Mouse (Mus musculus): ENCODE data around the gene Eme1. TPM values are rescaled to one million over a fixed set of nuclear protein-coding genes. Genes with fewer than 3 reads are reported as not detected.

Eme1 gene
- polyA plus RNA-seq, 1 experiment = 0.17 TPM

DNA sequence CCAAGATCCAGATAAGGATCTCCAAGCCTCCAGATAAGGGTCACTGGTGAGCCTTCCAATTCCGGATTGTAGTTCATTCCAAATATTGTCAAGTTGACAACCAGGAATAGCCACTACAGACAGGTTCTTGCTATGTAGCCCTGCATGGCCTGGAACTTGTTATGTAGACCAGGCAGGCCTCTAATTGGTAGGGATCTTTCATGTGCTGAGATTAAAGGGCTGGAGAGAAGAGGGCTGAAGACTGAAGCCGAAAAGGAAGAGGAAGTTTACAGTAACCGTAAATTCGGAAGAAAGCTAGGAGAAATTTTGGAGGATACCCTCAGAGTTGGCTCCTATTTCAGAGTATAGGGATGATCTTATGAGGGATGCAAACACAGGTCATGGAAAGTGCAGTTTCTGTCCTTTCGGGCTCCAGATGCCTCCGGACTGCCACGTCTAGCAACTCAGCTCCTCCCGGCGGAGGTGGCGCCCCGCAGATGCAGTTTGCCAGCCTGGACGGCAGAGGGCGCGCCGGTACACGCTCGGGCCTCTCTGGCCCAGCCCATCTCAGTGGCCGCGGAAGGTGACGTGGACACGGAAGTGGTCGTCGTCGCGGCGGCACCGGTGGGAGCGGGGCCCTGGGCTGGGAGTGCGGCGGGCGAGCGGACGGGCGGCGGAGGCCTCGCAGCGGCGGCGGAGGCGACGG, 24.4 kb downstream of the Eme1 start, which contains the start of gene Lrrc59:
Gene Lrrc59, plus strand, starts transcription at position 569 of the 685 bp plus-strand sequence.
- H3K27ac ChIP-seq (ENCODE audit: insufficient read depth, low read length) = peak within 1 kb of the TSS; percentile 36; the same call in 1 of the 2 replicates
- TF ChIP-seq POLR2A (IDR thresholded peaks at IDR 0.05; ENCODE audit: extremely low read depth, insufficient read depth, low read length) = peak; percentile 52; the same call in 1 of the 2 replicates
- peak; percentile 77 for TF ChIP-seq CTCF (IDR thresholded peaks at IDR 0.05; ENCODE audit: extremely low read depth, insufficient read depth, low read length)
- peak within 1 kb of the TSS; percentile 91 for H3K4me3 ChIP-seq (ENCODE audit: insufficient read depth, low read length)
- peaks cover 2% of the 10 kb centered on the region; the same call in 1 of the 2 replicates for H3K4me1 ChIP-seq (ENCODE audit: control insufficient read depth, insufficient read depth, low read length)

DNA sequence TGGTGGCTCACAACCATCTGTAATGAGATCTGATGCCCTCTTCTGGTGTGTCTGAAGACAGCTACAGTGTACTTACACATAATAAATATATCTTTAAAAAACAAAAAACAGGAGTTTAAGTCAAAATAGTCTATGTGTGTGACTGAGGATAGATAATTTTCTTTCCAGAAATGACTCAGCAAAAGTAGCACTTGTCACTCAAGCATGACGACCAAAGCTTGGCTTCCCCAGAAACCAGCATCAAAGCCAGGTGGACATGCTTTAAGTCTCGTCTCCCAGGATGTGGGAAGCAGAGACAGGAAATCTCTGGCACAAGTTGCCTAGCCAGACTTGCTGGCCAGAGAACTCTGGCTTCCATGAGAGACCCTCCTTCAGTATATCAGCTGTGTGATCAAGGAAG, 31.6 kb downstream of the Eme1 start:
- Histone ChIP-seq H3K4me3 (ENCODE audit: insufficient read depth, low read length) (no peak overlapping the region), H3K27ac (ENCODE audit: insufficient read depth, low read length) (no peak overlapping the region), H3K4me1 (ENCODE audit: control insufficient read depth, insufficient read depth, low read length) (no peaks in the 10 kb centered on the region)
- TF ChIP-seq POLR2A (IDR thresholded peaks at IDR 0.05; ENCODE audit: extremely low read depth, insufficient read depth, low read length) = no peak
- TF ChIP-seq CTCF (IDR thresholded peaks at IDR 0.05; ENCODE audit: extremely low read depth, insufficient read depth, low read length) = no peak

DNA sequence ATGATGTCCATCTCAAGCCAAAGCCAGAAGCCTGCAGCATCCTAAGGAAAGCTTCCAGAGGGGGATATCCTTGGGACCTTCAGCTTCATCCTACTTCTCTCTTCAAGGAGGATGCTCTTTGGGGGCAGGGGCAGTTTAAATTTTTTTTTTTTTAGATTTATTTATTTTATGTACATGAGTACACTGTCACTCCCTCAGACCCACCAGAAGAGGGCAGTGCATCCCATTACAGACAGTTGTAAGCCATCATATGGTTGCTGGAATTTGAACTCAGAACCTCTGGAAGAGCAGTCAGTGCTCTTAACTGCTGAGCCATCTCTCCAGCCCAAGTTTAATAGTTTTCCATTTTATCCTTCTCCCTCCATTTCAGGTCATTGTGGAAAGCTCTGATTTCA, 32.3 kb downstream of the Eme1 start:
- Histone ChIP-seq H3K4me3 (ENCODE audit: insufficient read depth, low read length) (no peak overlapping the region), H3K27ac (ENCODE audit: insufficient read depth, low read length) (no peak overlapping the region), H3K4me1 (ENCODE audit: control insufficient read depth, insufficient read depth, low read length) (no peaks in the 10 kb centered on the region)
- TF ChIP-seq CTCF (IDR thresholded peaks at IDR 0.05; ENCODE audit: extremely low read depth, insufficient read depth, low read length) (no peak), POLR2A (IDR thresholded peaks at IDR 0.05; ENCODE audit: extremely low read depth, insufficient read depth, low read length) (no peak)

DNA sequence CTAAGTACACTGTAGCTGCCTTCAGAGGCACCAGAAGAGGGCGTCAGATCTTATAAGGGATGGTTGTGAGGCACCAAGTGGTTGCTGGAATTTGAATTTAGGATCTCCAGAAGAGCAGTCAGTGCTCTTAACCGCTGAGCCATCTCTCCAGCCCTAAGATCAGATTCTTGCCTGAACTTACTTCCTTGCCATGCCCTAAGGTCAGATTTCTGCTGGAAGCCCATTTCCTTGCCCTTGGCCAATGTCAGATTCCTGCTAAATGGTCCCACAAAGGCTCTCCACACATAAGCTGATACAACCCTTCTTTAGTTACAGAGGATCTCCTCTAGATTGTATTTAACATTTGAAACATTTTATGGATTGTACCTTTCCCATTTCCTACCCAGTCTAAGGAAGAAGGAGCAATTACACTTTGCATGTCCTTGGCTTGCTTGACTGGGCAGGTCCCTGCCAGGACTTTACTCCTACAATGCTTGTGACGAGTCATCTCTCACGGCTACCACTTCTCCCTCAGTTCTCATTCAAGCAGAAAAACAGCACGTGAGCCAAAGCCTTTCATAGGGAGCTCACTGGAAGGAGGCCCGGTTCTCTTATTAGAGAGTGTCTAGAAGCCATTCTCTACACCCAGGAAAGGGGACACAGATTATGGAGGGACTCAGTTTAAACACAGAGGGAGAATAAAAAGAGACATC, 32.9 kb downstream of the Eme1 start:
- Histone ChIP-seq H3K4me3 (ENCODE audit: insufficient read depth, low read length) (no peak overlapping the region), H3K27ac (ENCODE audit: insufficient read depth, low read length) (no peak overlapping the region), H3K4me1 (ENCODE audit: control insufficient read depth, insufficient read depth, low read length) (no peaks in the 10 kb centered on the region)
- TF ChIP-seq CTCF (IDR thresholded peaks at IDR 0.05; ENCODE audit: extremely low read depth, insufficient read depth, low read length) = no peak
- no peak for TF ChIP-seq POLR2A (IDR thresholded peaks at IDR 0.05; ENCODE audit: extremely low read depth, insufficient read depth, low read length)

DNA sequence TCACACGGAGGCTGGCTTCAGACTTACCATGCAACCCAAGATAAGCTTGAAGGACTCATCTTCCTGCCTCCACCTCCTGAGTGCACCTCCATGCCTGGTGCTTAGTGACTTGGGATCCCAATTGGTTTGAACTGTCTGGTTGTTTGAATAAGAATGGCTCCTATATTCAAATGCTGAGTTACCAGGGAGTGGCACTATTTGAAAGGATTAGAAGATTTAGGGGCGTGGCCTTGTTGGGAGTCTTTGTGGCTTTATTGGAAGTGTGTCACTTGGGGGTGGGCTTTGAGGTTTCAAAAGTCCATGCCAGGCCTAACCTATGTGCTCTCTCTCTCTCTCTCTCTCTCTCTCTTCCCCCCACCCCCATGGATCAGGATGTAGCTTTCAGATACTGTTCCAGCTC, 36.1 kb downstream of the Eme1 start:
- no peaks in the 10 kb centered on the region for H3K4me1 ChIP-seq (ENCODE audit: control insufficient read depth, insufficient read depth, low read length)
- TF ChIP-seq POLR2A (IDR thresholded peaks at IDR 0.05; ENCODE audit: extremely low read depth, insufficient read depth, low read length) = no peak
- TF ChIP-seq CTCF (IDR thresholded peaks at IDR 0.05; ENCODE audit: extremely low read depth, insufficient read depth, low read length) = no peak
- H3K27ac ChIP-seq (ENCODE audit: insufficient read depth, low read length) = no peak overlapping the region
- H3K4me3 ChIP-seq (ENCODE audit: insufficient read depth, low read length) = no peak overlapping the region

DNA sequence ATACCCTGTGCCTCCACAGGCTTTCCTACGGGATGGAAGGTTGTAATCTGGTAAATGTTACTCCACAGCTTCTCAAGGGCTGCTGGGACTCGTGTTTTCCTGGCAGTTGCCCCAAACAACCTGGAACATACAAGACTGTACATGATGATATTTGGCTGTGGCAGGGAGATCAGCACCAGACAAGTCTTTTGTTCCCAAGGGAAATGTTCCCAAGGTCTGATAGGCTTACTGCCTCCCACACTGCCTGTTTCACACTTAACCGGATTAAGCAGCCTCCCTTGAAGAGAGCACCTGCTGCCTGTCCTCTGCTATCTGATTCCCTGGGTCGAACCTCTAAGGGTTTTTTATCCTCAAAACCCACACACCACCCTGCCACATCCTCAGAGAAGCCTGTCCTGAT, 38.3 kb downstream of the Eme1 start:
- TF ChIP-seq CTCF (IDR thresholded peaks at IDR 0.05; ENCODE audit: extremely low read depth, insufficient read depth, low read length) = no peak
- TF ChIP-seq POLR2A (IDR thresholded peaks at IDR 0.05; ENCODE audit: extremely low read depth, insufficient read depth, low read length) = no peak
- no peak overlapping the region for H3K4me3 ChIP-seq (ENCODE audit: insufficient read depth, low read length)
- H3K4me1 ChIP-seq (ENCODE audit: control insufficient read depth, insufficient read depth, low read length) = no peaks in the 10 kb centered on the region
- no peak overlapping the region for H3K27ac ChIP-seq (ENCODE audit: insufficient read depth, low read length)

DNA sequence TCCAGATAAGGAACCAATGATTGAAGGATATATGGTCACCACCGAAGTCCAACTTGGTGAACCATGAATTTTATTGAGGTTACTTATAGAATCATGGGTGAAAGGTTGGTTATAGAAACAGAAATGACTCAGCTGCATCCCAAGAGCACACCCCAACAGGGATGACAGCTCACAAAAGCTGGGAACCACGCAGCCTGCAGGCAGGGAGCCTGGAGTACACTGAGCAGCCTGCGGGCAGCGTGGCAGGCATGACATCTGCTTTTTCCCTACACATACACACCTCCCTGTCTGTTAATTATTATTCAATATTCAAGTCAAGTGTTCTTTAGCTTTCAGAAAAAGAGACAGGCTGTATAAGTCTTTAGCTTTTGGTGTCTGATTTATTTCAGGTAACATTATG, 39.2 kb downstream of the Eme1 start:
- no peak overlapping the region for H3K27ac ChIP-seq (ENCODE audit: insufficient read depth, low read length)
- H3K4me3 ChIP-seq (ENCODE audit: insufficient read depth, low read length) = no peak overlapping the region
- no peaks in the 10 kb centered on the region for H3K4me1 ChIP-seq (ENCODE audit: control insufficient read depth, insufficient read depth, low read length)
- TF ChIP-seq CTCF (IDR thresholded peaks at IDR 0.05; ENCODE audit: extremely low read depth, insufficient read depth, low read length) (no peak), POLR2A (IDR thresholded peaks at IDR 0.05; ENCODE audit: extremely low read depth, insufficient read depth, low read length) (no peak)

DNA sequence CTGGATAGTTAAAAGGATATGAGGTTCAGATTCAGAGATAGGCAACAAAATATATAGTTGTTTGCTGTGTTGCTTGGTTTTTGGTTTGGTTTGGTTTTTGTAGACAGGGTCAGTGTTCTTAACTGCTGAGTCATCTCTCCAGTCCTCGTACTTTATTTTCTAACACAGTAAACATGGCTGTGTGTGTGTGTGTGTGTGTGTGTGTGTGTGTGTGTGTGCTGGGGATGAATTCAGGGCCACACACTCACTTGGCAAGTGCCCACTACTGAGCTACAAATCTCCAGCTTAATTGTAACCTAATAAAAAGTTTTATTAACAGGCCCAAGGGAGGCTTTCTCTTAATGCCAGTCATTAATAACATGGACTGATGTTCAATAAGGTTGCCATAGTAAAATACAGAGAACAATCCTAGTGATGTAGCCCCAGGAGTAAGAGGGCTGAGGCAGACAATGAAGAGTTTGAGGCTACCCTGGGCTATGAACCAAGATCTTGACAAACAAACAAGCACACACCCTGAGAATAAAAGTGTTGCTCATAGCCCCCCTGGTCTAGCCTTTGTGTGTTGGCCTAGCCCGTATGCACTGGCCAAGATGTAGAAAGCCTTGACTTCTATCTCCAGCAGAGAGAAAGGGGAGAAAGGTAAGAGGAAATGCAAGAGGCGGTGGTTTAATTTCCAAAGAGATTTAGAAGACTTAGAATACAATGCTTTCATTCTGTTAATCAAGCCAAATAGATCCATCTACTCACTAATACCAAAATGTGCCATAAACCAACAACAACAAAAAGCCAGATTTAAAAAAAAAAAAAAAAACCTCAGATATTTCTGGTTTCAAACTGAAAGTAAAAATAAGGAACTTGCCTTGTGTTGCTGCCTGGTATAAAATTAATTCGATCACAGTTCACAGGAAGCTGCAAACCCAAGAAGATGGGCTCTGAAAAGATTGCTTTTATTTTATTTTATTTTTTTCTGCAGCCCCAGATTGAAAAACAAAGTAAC, 42.7 kb downstream of the Eme1 start:
- no peak overlapping the region for H3K27ac ChIP-seq (ENCODE audit: insufficient read depth, low read length)
- H3K4me1 ChIP-seq (ENCODE audit: control insufficient read depth, insufficient read depth, low read length) = no peaks in the 10 kb centered on the region
- no peak overlapping the region for H3K4me3 ChIP-seq (ENCODE audit: insufficient read depth, low read length)
- TF ChIP-seq POLR2A (IDR thresholded peaks at IDR 0.05; ENCODE audit: extremely low read depth, insufficient read depth, low read length) (no peak), CTCF (IDR thresholded peaks at IDR 0.05; ENCODE audit: extremely low read depth, insufficient read depth, low read length) (no peak)

DNA sequence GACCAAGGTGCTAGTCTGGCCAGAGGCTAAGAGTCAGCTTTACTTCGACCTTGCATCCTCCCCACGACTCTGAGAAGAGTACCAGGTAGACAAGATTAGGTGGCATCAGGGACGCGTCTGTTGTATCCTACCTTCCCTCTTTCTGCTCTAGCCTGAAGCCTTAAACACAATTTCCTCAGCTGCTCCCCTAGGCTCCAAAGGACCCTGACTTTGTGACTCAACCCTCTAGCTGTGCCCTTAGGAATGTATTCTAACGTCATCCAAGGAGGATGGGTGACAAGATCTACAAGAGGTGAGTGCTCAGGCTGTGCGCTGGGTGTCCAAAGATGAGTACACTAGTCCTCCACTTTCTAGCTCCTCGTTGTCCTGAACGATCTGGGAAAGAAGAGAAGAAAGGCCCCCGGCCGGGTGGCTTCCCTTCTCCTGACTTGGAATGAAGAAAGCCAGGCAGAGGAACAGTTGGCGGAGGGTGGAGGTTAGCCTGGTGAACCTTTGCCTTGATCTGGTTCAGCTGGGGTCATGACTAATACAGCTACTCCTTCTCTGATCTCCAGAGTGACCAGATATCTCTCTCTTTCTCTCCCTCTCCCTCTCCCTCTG, 51.3 kb downstream of the Eme1 start:
- no peaks in the 10 kb centered on the region for H3K4me1 ChIP-seq (ENCODE audit: control insufficient read depth, insufficient read depth, low read length)
- TF ChIP-seq CTCF (IDR thresholded peaks at IDR 0.05; ENCODE audit: extremely low read depth, insufficient read depth, low read length) = no peak
- TF ChIP-seq POLR2A (IDR thresholded peaks at IDR 0.05; ENCODE audit: extremely low read depth, insufficient read depth, low read length) = no peak
- no peak overlapping the region for H3K27ac ChIP-seq (ENCODE audit: insufficient read depth, low read length)
- no peak overlapping the region; the same call in 1 of the 2 replicates for H3K4me3 ChIP-seq (ENCODE audit: insufficient read depth, low read length)
